8 mouse cellular contexts compared by ENCODE assay signal in the genomic region with DNA sequence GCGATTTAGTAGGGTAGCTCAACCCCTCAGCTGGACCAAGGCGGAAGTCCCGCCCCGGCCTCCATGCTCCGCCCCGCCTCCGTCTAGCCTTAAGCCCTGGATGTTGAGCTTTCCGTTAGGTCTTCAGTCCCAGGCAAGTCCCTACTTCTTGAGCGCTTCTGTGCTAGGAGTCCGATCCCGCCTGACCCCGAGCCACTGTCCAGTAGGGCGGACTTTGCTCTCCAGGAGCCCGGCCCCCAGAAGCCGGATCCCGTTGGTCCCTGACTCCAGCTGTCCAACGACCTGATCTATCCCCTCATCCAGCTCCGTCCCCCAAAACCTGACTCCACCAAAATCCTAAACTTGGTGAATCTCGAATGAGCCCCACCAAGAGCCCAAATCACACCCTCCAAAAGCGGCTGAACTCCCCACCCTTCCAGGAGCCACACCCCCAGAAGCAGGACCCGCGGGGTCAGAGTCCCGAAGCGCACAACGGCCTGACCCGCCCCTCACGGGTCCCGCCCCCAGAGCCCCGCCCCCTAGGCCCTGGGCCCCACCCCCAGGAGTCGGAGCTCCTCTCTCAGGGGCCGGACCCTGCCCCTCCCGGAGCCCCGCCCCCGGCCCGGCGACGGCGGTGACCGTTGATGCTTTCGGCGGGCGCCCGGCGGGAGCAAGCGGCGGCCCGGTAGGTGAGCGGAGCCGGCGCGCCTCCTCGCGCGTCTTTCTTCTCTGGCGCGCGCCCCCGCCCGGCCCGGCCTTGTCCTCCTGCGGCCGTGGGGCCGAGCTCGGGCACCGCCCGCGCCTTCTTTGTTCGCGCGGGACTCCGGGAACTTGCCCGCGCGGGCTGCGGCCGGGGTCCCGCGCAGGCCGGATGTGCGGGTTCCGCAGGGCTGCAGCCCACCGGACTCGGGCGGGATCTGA. TPM values are rescaled to one million over a fixed set of nuclear protein-coding genes. Genes with fewer than 3 reads are reported as not detected.
A peak's percentile ranks its signal among the peaks of the same experiment; 100 is the strongest.
DNase-seq lines count a peak whose midpoint lies in the region; ATAC-seq and TF ChIP-seq lines count a peak whose summit lies in the region.

TSS of gene Rgs12 (plus strand) at position 585 of the 900 bp plus-strand sequence.

- intact Hi-C loops in gastrocnemius, adult 2 months (cut with DNase I) = no loop called here
- intact Hi-C loops in left cerebral cortex, postnatal 14 days (cut with DNase I) = no loop called here

- peaks cover 20% of the 10 kb centered on the region for H3K4me1 ChIP-seq in hindbrain, embryonic 16.5 days (ENCODE audit: control insufficient read depth, insufficient read depth, low read depth, low read length)

- H3K4me3 ChIP-seq in gastrocnemius, adult 2 months = peak within 1 kb of the TSS; percentile 87
- H3K4me3 ChIP-seq in hindbrain, embryonic 16.5 days (ENCODE audit: low read length) = peak within 1 kb of the TSS; percentile 81

- peak; percentile 45 for DNase-seq in WW6 (ENCODE audit: low read depth, low spot score)
- peak; percentile 63 to 79 for DNase-seq in cerebellum, postnatal 25 days
- peak; percentile 92 for DNase-seq in gastrocnemius, adult 2 months
- peak; percentile 26 to 55 for DNase-seq in left cerebral cortex, postnatal 14 days (ENCODE audit: low spot score in 2 of 2)
- DNase-seq in right cerebral cortex, postnatal 14 days = peak; percentile 46
- DNase-seq in urinary bladder, postnatal 4 days (ENCODE audit: low spot score in 2 of 2) = peak; percentile 80 to 81

- no peaks in the 10 kb centered on the region for H3K36me3 ChIP-seq in hindbrain, embryonic 16.5 days (ENCODE audit: control insufficient read depth, insufficient read depth, low read length)

- peak; percentile 88 for ATAC-seq in hindbrain, embryonic 16.5 days
- peak; percentile 84 for ATAC-seq in megakaryocyte-erythroid progenitor cell, adult 5-6 weeks (replicated peaks; ENCODE audit: low FRiP score, low TSS enrichment, poor library complexity, severe bottlenecking)

- peak within 1 kb of the TSS; percentile 89 for H3K9ac ChIP-seq in hindbrain, embryonic 16.5 days (ENCODE audit: low read depth, low read length)

- no peaks in the 10 kb centered on the region for H3K9me3 ChIP-seq in hindbrain, embryonic 16.5 days (ENCODE audit: control insufficient read depth, low read length)

- TF ChIP-seq CTCF in gastrocnemius, adult 2 months (IDR thresholded peaks at IDR 0.05) = no peak

- H3K4me2 ChIP-seq in hindbrain, embryonic 16.5 days (ENCODE audit: low read length) = peak within 1 kb of the TSS; percentile 83

- H3K27ac ChIP-seq in gastrocnemius, adult 2 months = peak within 1 kb of the TSS; percentile 88
- peak within 1 kb of the TSS; percentile 85 for H3K27ac ChIP-seq in hindbrain, embryonic 16.5 days (ENCODE audit: low read depth, low read length)

- under 1% methylated on average over 68 of the region's 84 CpGs for WGBS in hindbrain, embryonic 16.5 days

- no peaks in the 10 kb centered on the region for H3K27me3 ChIP-seq in hindbrain, embryonic 16.5 days (replicated peaks; ENCODE audit: control insufficient read depth, insufficient read depth, low read length)

RNA-seq across cellular contexts. Expression of gene Rgs12, which starts in this region (rescaled TPM):
- total RNA-seq in gastrocnemius, adult 2 months (2021) = 1 to 10 TPM; 2.2 to 3.0 TPM
- polyA plus RNA-seq in hindbrain, embryonic 16.5 days (2015; fragmentation: Nextera tagmentation; extraction: Ambion mirVana) = 40.3 and 41.1 TPM in 2 replicates
- 10 to 100 TPM; 56.0 to 65.8 TPM for total RNA-seq in left cerebral cortex, postnatal 14 days (2021)
- 40.7 and 47.4 TPM in 2 replicates for total RNA-seq in megakaryocyte-erythroid progenitor cell, adult 5-6 weeks (2014; fragmentation: Nextera tagmentation)
- 30.6 and 38.2 TPM in 2 replicates for total RNA-seq in megakaryocyte-erythroid progenitor cell, adult 5-6 weeks (2017)

Comparison
In these comparisons a context has a peak if more than half of its experiments do, and no peak if none do; other contexts are left out.
1. Peak in every context shown above with its lines: DNase-seq, ATAC-seq, H3K4me3 ChIP-seq and H3K27ac ChIP-seq.
2. RNA of gene Rgs12 (total RNA-seq): 56.0 to 65.8 TPM in left cerebral cortex, postnatal 14 days and 30.6 to 47.4 TPM in megakaryocyte-erythroid progenitor cell, adult 5-6 weeks; 2.2 to 3.0 TPM in gastrocnemius, adult 2 months; every median in the first group is over 4 times any median in the second.
3. DNase-seq: peak in every context shown above with its lines; median percentile 92 in gastrocnemius, adult 2 months; 80 in urinary bladder, postnatal 4 days; 71 in cerebellum, postnatal 25 days; 46 in right cerebral cortex, postnatal 14 days; 45 in WW6; 40 in left cerebral cortex, postnatal 14 days.